In the genomic region with DNA sequence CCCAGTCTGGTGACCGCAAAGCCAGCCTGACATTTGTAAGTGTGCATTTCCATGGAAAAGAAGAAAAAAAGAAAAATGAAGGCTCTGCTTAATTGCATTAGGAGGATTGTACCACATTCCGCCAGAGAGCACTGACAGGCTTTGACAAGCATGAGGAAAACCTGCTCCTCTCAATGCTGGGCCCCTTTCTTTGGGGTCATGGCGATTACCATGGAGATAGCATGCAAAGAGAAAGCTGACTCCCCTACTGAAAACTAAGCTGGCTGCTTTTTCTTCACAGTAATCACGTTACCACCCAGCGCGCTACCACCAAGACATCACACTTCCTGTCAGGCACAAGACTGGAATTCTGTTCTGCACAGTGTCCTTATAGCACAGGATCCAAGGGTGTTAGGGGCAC, we compare ENCODE assay signal across 9 mouse cellular contexts.
DNase-seq lines count a peak whose midpoint lies in the region; ATAC-seq and TF ChIP-seq lines count a peak whose summit lies in the region.
"Had no signal": no experiment of that assay in that cellular context is flagged by ENCODE, and none has a peak within 500 bp of the region (broad histone marks: within the 10 kb centered on the region; RNA-seq: fewer than 3 reads in every experiment).

No protein-coding gene starts in this region.

- no peak overlapping the region for H3K9ac ChIP-seq in limb, embryonic 13.5 days
- no peak overlapping the region for H3K9ac ChIP-seq in forebrain, embryonic 11.5 days (ENCODE audit: low read length)
- H3K9ac ChIP-seq in limb, embryonic 14.5 days (ENCODE audit: low read depth, low read length, severe bottlenecking): no peak overlapping the region
- H3K9ac ChIP-seq in stomach, embryonic 15.5 days: no peak overlapping the region
- no peak overlapping the region for H3K9ac ChIP-seq in heart, embryonic 11.5 days (ENCODE audit: low read depth, low read length)
- H3K9ac ChIP-seq: liver, embryonic 14.5 days had no signal

- no peak overlapping the region for H3K4me2 ChIP-seq in limb, embryonic 13.5 days (replicated peaks)
- 0 out of 2 replicates have a peak overlapping the region, but pooled peaks have one; percentile 2 for H3K4me2 ChIP-seq in forebrain, embryonic 11.5 days (ENCODE audit: low read depth, low read length, severe bottlenecking)
- no peak overlapping the region for H3K4me2 ChIP-seq in limb, embryonic 14.5 days (replicated peaks; ENCODE audit: low read depth, low read length, severe bottlenecking)
- H3K4me2 ChIP-seq in stomach, embryonic 15.5 days: no peak overlapping the region
- H3K4me2 ChIP-seq in heart, embryonic 11.5 days: no peak overlapping the region; the same call in 1 of the 2 replicates

- no peak for TF ChIP-seq POLR2A in limb, embryonic 14.5 days (IDR thresholded peaks at IDR 0.05; ENCODE audit: borderline replicate concordance, extremely low read depth, insufficient read depth, insufficient read length)

- no peaks in the 10 kb centered on the region for H3K27me3 ChIP-seq in limb, embryonic 13.5 days
- no peaks in the 10 kb centered on the region for H3K27me3 ChIP-seq in limb, embryonic 10.5 days (ENCODE audit: low read depth, poor library complexity, severe bottlenecking)
- H3K27me3 ChIP-seq in forebrain, embryonic 11.5 days (ENCODE audit: control insufficient read depth, insufficient read depth, low read length): no peaks in the 10 kb centered on the region
- no peaks in the 10 kb centered on the region for H3K27me3 ChIP-seq in limb, embryonic 14.5 days (ENCODE audit: control insufficient read depth, insufficient read depth, low read length)
- H3K27me3 ChIP-seq in stomach, embryonic 15.5 days (replicated peaks): no peaks in the 10 kb centered on the region
- no peaks in the 10 kb centered on the region for H3K27me3 ChIP-seq in heart, embryonic 11.5 days (ENCODE audit: control insufficient read depth, insufficient read depth, low read length)

- WGBS in limb, embryonic 13.5 days: 60% methylated on average over 6 of the region's 6 CpGs
- WGBS in limb, embryonic 10.5 days: 58% methylated on average over 6 of the region's 6 CpGs
- 17% methylated on average over 6 of the region's 6 CpGs for WGBS in forebrain, embryonic 11.5 days
- WGBS in limb, embryonic 14.5 days: 58% methylated on average over 6 of the region's 6 CpGs
- WGBS in stomach, embryonic 15.5 days: 34% methylated on average over 6 of the region's 6 CpGs
- 34% methylated on average over 6 of the region's 6 CpGs for WGBS in heart, embryonic 11.5 days (ENCODE audit: insufficient replicate concordance)

- H3K36me3 ChIP-seq in limb, embryonic 13.5 days: no peaks in the 10 kb centered on the region
- no peaks in the 10 kb centered on the region for H3K36me3 ChIP-seq in limb, embryonic 10.5 days
- H3K36me3 ChIP-seq in forebrain, embryonic 11.5 days (ENCODE audit: control insufficient read depth, insufficient read depth, low read length): no peaks in the 10 kb centered on the region
- H3K36me3 ChIP-seq in limb, embryonic 14.5 days (ENCODE audit: control insufficient read depth, insufficient read depth, low read length): no peaks in the 10 kb centered on the region
- no peaks in the 10 kb centered on the region for H3K36me3 ChIP-seq in stomach, embryonic 15.5 days
- H3K36me3 ChIP-seq in heart, embryonic 11.5 days (ENCODE audit: control insufficient read depth, insufficient read depth, low read length): no peaks in the 10 kb centered on the region

- peaks cover 8% of the 10 kb centered on the region; the same call in 1 of the 2 replicates for H3K9me3 ChIP-seq in limb, embryonic 13.5 days
- no peaks in the 10 kb centered on the region for H3K9me3 ChIP-seq in limb, embryonic 10.5 days (replicated peaks)
- H3K9me3 ChIP-seq in forebrain, embryonic 11.5 days (ENCODE audit: control insufficient read depth, low read length): no peaks in the 10 kb centered on the region
- no peaks in the 10 kb centered on the region for H3K9me3 ChIP-seq in limb, embryonic 14.5 days (ENCODE audit: control insufficient read depth, low read length)
- H3K9me3 ChIP-seq in stomach, embryonic 15.5 days: no peaks in the 10 kb centered on the region
- no peaks in the 10 kb centered on the region for H3K9me3 ChIP-seq in heart, embryonic 11.5 days (replicated peaks; ENCODE audit: control insufficient read depth, low read length)

- H3K27ac ChIP-seq in limb, embryonic 13.5 days: peak overlapping the region; percentile 44; the same call in 1 of the 2 replicates
- no peak overlapping the region for H3K27ac ChIP-seq in limb, embryonic 10.5 days
- H3K27ac ChIP-seq in forebrain, embryonic 11.5 days (ENCODE audit: low read depth, low read length): no peak overlapping the region
- H3K27ac ChIP-seq in limb, embryonic 14.5 days (replicated peaks; ENCODE audit: low read depth, low read length): no peak overlapping the region
- H3K27ac ChIP-seq in stomach, embryonic 15.5 days: peak overlapping the region; percentile 21; the same call in 1 of the 2 replicates
- H3K27ac ChIP-seq in heart, embryonic 11.5 days (ENCODE audit: low read depth, low read length): no peak overlapping the region
- H3K27ac ChIP-seq: liver, embryonic 14.5 days had no signal

- H3K4me1 ChIP-seq in limb, embryonic 13.5 days: peaks cover 17% of the 10 kb centered on the region
- H3K4me1 ChIP-seq in limb, embryonic 10.5 days: peaks cover 18% of the 10 kb centered on the region
- no peaks in the 10 kb centered on the region; the same call in 1 of the 2 replicates for H3K4me1 ChIP-seq in forebrain, embryonic 11.5 days (replicated peaks; ENCODE audit: control insufficient read depth, insufficient read depth, low read length)
- H3K4me1 ChIP-seq in limb, embryonic 14.5 days (ENCODE audit: control insufficient read depth, insufficient read depth, low read length): peaks cover 14% of the 10 kb centered on the region; the same call in 1 of the 2 replicates
- 0 out of 2 replicates have a peak, but pooled peaks cover 6% of the 10 kb centered on the region for H3K4me1 ChIP-seq in stomach, embryonic 15.5 days
- H3K4me1 ChIP-seq in heart, embryonic 11.5 days (ENCODE audit: control insufficient read depth, insufficient read depth, low read length): peaks cover 4% of the 10 kb centered on the region

- no peak for ATAC-seq in limb, embryonic 13.5 days (ENCODE audit: low FRiP score, low read depth)
- ATAC-seq in forebrain, embryonic 11.5 days (replicated peaks; ENCODE audit: low FRiP score): peak; percentile 66
- peak; percentile 30; the same call in 1 of the 2 replicates for ATAC-seq in limb, embryonic 14.5 days (ENCODE audit: low FRiP score, low read depth)
- ATAC-seq in stomach, embryonic 15.5 days (ENCODE audit: insufficient read depth, low FRiP score, low read depth): no peak
- no peak for ATAC-seq in heart, embryonic 11.5 days (replicated peaks; ENCODE audit: insufficient number of reproducible peaks, low FRiP score, low TSS enrichment)

- H3K4me3 ChIP-seq in limb, embryonic 13.5 days: no peak overlapping the region
- H3K4me3 ChIP-seq in limb, embryonic 10.5 days: no peak overlapping the region
- no peak overlapping the region for H3K4me3 ChIP-seq in forebrain, embryonic 11.5 days (ENCODE audit: low read depth, low read length)
- H3K4me3 ChIP-seq in limb, embryonic 14.5 days (replicated peaks; ENCODE audit: low read length): no peak overlapping the region
- no peak overlapping the region for H3K4me3 ChIP-seq in stomach, embryonic 15.5 days (replicated peaks)
- no peak overlapping the region for H3K4me3 ChIP-seq in heart, embryonic 11.5 days (ENCODE audit: low read depth, low read length)

- no peak for DNase-seq in limb, embryonic 10.5 days (ENCODE audit: low spot score)
- peak; percentile 61 for DNase-seq in forebrain, embryonic 11.5 days (ENCODE audit: low spot score)
- DNase-seq in limb, embryonic 14.5 days (ENCODE audit: low spot score): peak; percentile 24
- DNase-seq in lung, adult 18-20 months: no peak
- no peak for DNase-seq in thymus, adult 18-20 months

Comparison
In these comparisons a context has a peak if more than half of its experiments do, and no peak if none do; other contexts are left out.
1. ATAC-seq: peak in forebrain, embryonic 11.5 days (single experiment) and limb, embryonic 14.5 days (single experiment); none in limb, embryonic 13.5 days (single experiment), stomach, embryonic 15.5 days (single experiment) and heart, embryonic 11.5 days (single experiment).
2. H3K27ac ChIP-seq: peak in limb, embryonic 13.5 days (single experiment) and stomach, embryonic 15.5 days (single experiment); none in limb, embryonic 10.5 days (single experiment), forebrain, embryonic 11.5 days (single experiment), limb, embryonic 14.5 days (single experiment) and heart, embryonic 11.5 days (single experiment).
3. DNase-seq: peak in forebrain, embryonic 11.5 days (single experiment) and limb, embryonic 14.5 days (single experiment); none in limb, embryonic 10.5 days (single experiment), lung, adult 18-20 months (0 of 2) and thymus, adult 18-20 months (0 of 2).